Mouse (Mus musculus) heart, embryonic 14.5 days (tissue): ENCODE measurements around the gene Zfp597. TPM values are rescaled to one million over a fixed set of nuclear protein-coding genes. Genes with fewer than 3 reads are reported as not detected.
"Not testable (repeated sequence)": the region's sequence is repeated elsewhere in the genome, so short reads cannot be mapped to it uniquely, and the experiment has no call there.

Experiments used
- ATAC-seq: fragments of 200-750 bp; cut with Nextera tagmentation; 2 replicates; pipeline ENCODE4 v1.8.0; 2017; ENCODE audit warnings: low read depth, moderate TSS enrichment; ENCODE audit not compliant: insufficient number of reproducible peaks, insufficient read depth, low FRiP score
- H3K27ac ChIP-seq, 2 experiments: fragments of 200-500 bp in 1 of 2; fragments of 300-500 bp in 1 of 2; sonication (generic) in 1 of 2; replicated peaks in 1 of 2; 2 replicates each; pipeline ENCODE4 v1.5.1; 2012 to 2014; ENCODE audit warnings: low read depth in 2 of 2, low read length in 2 of 2, control low read depth in 1 of 2, mild to moderate bottlenecking in 1 of 2, mixed read lengths in 1 of 2; ENCODE audit not compliant: control insufficient read depth in 1 of 2, insufficient read depth in 1 of 2
- H3K27me3 ChIP-seq: fragments of 300-500 bp; sonication (generic); 2 replicates; pipeline ENCODE4 v1.6.1; 2014; ENCODE audit warnings: mild to moderate bottlenecking, low read length, control low read depth; ENCODE audit not compliant: control insufficient read depth, insufficient read depth
- H3K36me3 ChIP-seq: fragments of 300-500 bp; sonication (generic); 2 replicates; pipeline ENCODE4 v1.6.1; 2014; ENCODE audit warnings: mild to moderate bottlenecking, control low read depth, low read length, mixed read lengths; ENCODE audit not compliant: control insufficient read depth, insufficient read depth
- H3K4me1 ChIP-seq, 2 experiments: fragments of 200-500 bp in 1 of 2; fragments of 300-500 bp in 1 of 2; sonication (generic) in 1 of 2; 2 replicates each; pipeline ENCODE4 v1.6.1; 2012 to 2014; ENCODE audit warnings: low read length in 2 of 2, control low read depth in 1 of 2, mixed read lengths in 1 of 2; ENCODE audit not compliant: control insufficient read depth in 2 of 2, insufficient read depth in 2 of 2
- H3K4me2 ChIP-seq: fragments of 300-500 bp; sonication (generic); 2 replicates; pipeline ENCODE4 v1.6.1; 2014; ENCODE audit warnings: mild to moderate bottlenecking, low read length
- H3K4me3 ChIP-seq, 2 experiments: fragments of 200-500 bp in 1 of 2; fragments of 300-500 bp in 1 of 2; sonication (generic) in 1 of 2; 2 replicates each; pipeline ENCODE4 v1.5.1; 2012 to 2014; ENCODE audit warnings: low read length in 2 of 2, mild to moderate bottlenecking in 2 of 2, control low read depth in 1 of 2, low read depth in 1 of 2, moderate library complexity in 1 of 2; ENCODE audit not compliant: control insufficient read depth in 1 of 2, insufficient read depth in 1 of 2
- H3K9ac ChIP-seq: fragments of 300-500 bp; sonication (generic); 2 replicates; pipeline ENCODE4 v1.6.1; 2014; ENCODE audit warnings: mild to moderate bottlenecking, low read length
- H3K9me3 ChIP-seq: fragments of 300-500 bp; sonication (generic); 2 replicates; pipeline ENCODE4 v1.6.1; 2016; ENCODE audit warnings: low read length, control low read depth; ENCODE audit not compliant: control insufficient read depth
- WGBS: fragments of 180-500 bp; shearing (Covaris S2); extraction: QIAGEN DNeasy Blood & Tissue Kit; methylation state at CpG from one replicate; pipeline ENCODE4 v1.1.7; 2014; 5-methylcytosine and 5-hydroxymethylcytosine counted together
- polyA plus RNA-seq: library from polyadenylated mRNA; unstranded; fragments of >200 nt; fragmentation: Nextera tagmentation; extraction: Ambion mirVana; gene quantifications from 2 replicates; pipeline ENCODE4 v1.2.1, GENCODE M21; 2014

Gene Zfp597
- polyA plus RNA-seq, 1 experiment from 2014 or later = 6.1 TPM

DNA sequence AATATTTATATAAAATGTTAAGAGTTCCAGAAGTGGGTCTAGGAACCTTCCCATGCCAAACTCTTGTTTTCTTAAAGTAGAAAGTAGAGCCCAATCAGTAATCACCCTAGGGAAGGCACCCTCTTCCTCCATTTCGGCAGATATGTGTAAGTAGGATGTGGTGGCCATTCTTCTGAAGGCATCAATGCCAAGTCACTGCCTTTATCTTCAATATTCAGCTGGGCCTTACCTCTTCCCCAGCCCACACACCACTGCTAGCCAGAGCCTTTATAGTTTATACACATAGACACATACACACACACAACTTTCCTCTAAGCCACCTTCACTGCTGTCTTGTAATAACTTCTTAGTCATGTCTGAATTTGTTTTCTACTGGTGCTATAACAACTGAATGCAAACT lies 28.6 kb downstream of the Zfp597 start:
- Histone ChIP-seq H3K27ac (no peak overlapping the region), H3K4me3 (no peak overlapping the region), H3K27me3 (no peaks in the 10 kb centered on the region), H3K36me3 (peaks cover 5% of the 10 kb centered on the region), H3K4me2 (no peak overlapping the region), H3K9me3 (no peaks in the 10 kb centered on the region), H3K9ac (no peak overlapping the region), H3K4me1 (no peaks in the 10 kb centered on the region)
- no peak for ATAC-seq
- 69% methylated on average over 1 of the region's 1 CpGs for WGBS

DNA sequence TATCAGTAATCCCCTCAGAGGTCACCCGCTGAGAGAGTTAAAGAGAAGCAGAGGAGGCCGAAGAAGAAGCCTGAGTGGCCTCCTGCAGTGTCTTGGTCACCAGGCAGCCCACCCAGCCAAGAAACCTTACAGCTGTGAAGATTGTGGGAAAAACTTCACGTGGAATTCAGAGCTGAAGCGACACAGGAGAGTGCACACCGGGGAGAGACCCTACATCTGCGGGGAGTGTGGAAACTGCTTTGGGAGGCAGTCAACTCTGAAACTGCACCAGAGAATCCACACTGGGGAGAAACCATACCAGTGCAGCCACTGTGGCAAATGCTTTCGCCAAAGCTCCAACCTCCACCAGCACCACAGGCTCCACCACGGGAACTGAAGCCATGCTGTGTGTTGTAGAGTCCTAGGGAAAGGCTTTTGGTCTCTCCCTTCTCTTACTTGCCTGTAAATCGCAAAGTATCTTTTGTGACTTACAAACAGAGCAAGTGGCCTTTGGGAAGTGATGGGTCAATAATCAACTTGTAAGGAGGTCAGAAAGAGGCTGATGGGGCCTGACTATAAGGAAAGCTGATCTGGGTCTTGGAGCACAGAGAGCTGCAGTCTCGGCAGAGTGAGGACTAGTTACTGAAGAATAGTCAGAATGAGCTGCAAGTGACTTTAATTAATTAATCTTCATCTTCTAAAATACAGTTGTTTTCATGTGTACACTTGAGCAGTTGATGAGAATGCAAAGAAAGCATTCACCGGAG lies 29.8 kb downstream of the Zfp597 start:
- no peaks in the 10 kb centered on the region for H3K27me3 ChIP-seq
- H3K4me3 ChIP-seq = no peak overlapping the region
- no peak overlapping the region for H3K4me2 ChIP-seq
- no peaks in the 10 kb centered on the region for H3K9me3 ChIP-seq
- no peak for ATAC-seq
- whole genome bisulfite sequencing = 60% methylated on average over 11 of the region's 11 CpGs
- no peak overlapping the region for H3K27ac ChIP-seq
- no peaks in the 10 kb centered on the region for H3K36me3 ChIP-seq
- no peak overlapping the region for H3K9ac ChIP-seq
- H3K4me1 ChIP-seq = no peaks in the 10 kb centered on the region

DNA sequence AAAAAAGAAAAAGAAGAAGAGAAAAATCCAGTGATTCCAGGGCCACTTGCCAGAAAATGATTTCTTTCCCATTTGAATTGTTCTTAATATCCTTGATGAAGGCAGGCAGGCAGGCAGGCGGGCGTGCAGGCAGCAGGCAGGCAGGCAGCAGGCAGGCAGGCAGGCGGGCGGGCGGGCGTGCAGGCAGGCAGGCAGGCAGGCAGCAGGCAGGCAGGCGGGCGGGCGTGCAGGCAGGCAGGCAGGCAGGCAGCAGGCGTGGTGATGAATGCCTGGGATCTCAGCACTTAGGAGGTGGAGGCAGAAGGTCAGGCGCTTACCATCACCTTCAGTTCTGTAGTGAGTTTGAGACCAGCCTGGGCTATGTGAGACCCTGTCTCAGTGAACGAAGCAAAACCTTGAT lies 31.8 kb downstream of the Zfp597 start:
- 16% methylated on average over 11 of the region's 12 CpGs for WGBS
- no peak overlapping the region for H3K27ac ChIP-seq
- H3K9me3 ChIP-seq = no peaks in the 10 kb centered on the region
- H3K27me3 ChIP-seq = no peaks in the 10 kb centered on the region
- H3K9ac ChIP-seq = no peak overlapping the region
- H3K36me3 ChIP-seq = no peaks in the 10 kb centered on the region
- H3K4me2 ChIP-seq = no peak overlapping the region
- no peak for ATAC-seq
- peaks cover 1 to 5% of the 10 kb centered on the region in 2 experiments; a peak in 2 of 4 replicates for H3K4me1 ChIP-seq
- H3K4me3 ChIP-seq = no peak overlapping the region

DNA sequence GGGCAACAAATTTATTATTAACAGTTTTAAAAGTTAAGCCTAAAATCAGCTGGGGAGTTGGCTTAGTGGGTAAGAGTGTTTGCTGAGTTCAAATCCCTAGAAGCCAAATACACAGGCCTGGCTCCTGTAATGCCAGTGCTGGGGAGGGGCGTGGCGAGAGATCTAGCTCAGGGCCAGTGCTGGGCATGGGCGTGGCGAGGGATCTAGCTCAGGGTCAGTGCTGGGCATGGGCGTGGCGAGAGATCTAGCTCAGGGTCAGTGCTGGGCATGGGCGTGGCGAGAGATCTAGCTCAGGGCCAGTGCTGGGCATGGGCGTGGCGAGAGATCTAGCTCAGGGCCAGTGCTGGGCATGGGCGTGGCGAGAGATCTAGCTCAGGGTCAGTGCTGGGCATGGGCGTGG lies 33.1 kb downstream of the Zfp597 start:
- not testable (repeated sequence) for ATAC-seq
- WGBS = 89% methylated on average over 13 of the region's 13 CpGs

DNA sequence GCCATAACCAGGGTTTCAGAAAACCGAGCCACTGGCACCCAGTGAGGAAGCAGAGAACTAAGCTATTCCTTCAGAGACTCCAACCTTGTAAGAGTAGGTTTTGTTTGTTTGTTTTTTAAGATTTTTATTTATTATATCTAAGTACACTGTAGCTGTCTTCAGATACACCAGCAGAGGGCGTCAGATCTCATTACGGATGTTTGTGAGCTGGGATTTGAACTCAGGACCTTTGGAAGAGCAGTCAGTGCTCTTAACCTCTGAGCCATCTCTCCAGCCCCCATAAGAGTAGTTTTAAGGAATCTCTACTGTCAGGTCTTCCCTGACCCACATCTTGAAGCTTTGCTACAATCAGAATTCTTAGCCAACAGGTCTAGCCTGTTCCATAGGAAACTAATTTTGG lies 35.9 kb downstream of the Zfp597 start:
- Histone ChIP-seq H3K36me3 (no peaks in the 10 kb centered on the region), H3K9ac (no peak overlapping the region), H3K27ac (no peak overlapping the region), H3K4me3 (no peak overlapping the region), H3K4me2 (no peak overlapping the region), H3K27me3 (no peaks in the 10 kb centered on the region), H3K9me3 (no peaks in the 10 kb centered on the region), H3K4me1 (peaks cover 6 to 7% of the 10 kb centered on the region in 2 experiments; a peak in 3 of 4 replicates)
- 65% methylated on average over 3 of the region's 3 CpGs for WGBS
- no peak for ATAC-seq

More for the DNA sequence above, 33.1 kb downstream of the Zfp597 start:
- not testable (repeated sequence) for H3K4me2 ChIP-seq, H3K27ac ChIP-seq, H3K36me3 ChIP-seq, H3K27me3 ChIP-seq, H3K4me3 ChIP-seq, H3K9ac ChIP-seq, H3K9me3 ChIP-seq, H3K4me1 ChIP-seq

DNA sequence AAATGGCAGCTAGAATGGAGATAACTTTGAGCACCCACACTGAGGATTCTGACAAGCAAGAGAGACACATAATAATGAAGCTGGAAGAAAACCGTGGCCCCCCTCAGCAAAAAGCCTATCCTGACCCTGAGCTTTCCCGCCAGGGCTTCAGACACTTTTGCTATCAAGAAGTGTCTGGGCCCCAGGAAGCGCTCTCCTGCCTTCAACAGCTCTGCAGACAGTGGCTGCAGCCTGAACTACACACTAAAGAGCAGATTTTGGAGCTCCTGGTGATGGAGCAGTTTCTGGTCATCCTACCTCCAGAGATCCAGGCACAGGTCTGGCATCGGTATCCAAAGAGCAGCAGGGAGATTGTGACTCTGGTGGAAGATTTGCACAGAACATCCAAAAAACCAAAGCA lies 36.5 kb downstream of the Zfp597 start:
- ATAC-seq = no peak
- peaks cover 6 to 7% of the 10 kb centered on the region in 2 experiments; a peak in 3 of 4 replicates for H3K4me1 ChIP-seq
- H3K4me2 ChIP-seq = peak overlapping the region; percentile 83
- H3K9ac ChIP-seq = peak overlapping the region; percentile 84; the same call in 1 of the 2 replicates
- H3K27ac ChIP-seq = no peak overlapping the region
- H3K36me3 ChIP-seq = no peaks in the 10 kb centered on the region
- H3K9me3 ChIP-seq = no peaks in the 10 kb centered on the region
- 38% methylated on average over 4 of the region's 4 CpGs for WGBS
- H3K4me3 ChIP-seq = peak overlapping the region in 1 of 2 experiments; percentile 74; a peak in 3 of 4 replicates
- H3K27me3 ChIP-seq = no peaks in the 10 kb centered on the region

DNA sequence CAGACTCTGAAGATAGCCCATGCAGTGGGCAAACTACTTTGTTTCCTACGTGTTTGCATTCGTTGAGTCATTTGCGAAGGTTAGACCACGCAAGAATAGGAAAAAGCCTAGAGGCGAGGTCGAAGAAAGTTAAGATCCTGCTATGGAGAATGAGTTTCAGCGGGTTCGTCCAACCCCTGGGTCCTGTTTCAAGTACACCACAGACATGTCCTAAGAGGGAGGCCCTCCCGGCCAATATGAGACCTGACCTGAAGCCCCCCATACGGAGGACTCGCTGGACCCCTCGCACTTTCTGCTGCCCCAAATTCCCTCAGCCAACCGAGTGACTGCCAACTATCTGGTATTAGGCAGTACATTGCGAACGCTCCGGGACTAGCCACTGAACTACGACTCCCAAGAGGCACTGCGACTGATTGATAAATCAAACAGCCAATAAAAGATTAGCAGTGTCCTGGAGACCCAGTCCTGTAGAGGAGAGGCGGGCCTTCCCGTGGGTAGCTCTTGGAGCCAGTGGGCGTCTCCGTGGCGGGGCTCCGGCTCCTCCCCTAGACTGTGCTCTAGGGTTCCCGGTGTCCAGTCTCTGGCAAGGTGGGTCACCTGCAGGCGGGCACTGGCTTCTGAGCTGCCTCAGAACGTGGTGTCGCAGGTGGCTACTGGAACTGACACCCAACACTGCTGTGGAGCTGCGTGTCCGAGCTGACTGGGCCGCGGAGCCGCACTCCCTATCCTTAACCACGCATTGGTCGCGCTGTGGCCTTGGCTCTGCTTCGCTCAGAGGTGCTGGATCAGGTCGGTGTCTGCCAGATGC lies 37.4 kb downstream of the Zfp597 start, which contains the start of gene Zfp174:
Gene Zfp174, plus strand, starts transcription at position 558 of the 808 bp plus-strand sequence.
- H3K9ac ChIP-seq = peak within 1 kb of the TSS; percentile 84
- H3K36me3 ChIP-seq = no peaks in the 10 kb centered on the region
- 2% methylated on average over 38 of the region's 38 CpGs for WGBS
- peaks cover 6 to 7% of the 10 kb centered on the region in 2 experiments; a peak in 3 of 4 replicates for H3K4me1 ChIP-seq
- H3K27me3 ChIP-seq = no peaks in the 10 kb centered on the region
- peak within 1 kb of the TSS; percentile 83 for H3K4me2 ChIP-seq
- H3K9me3 ChIP-seq = no peaks in the 10 kb centered on the region
- ATAC-seq = peak; percentile 98
- H3K27ac ChIP-seq = no peak within 1 kb of the TSS
- H3K4me3 ChIP-seq = peak within 1 kb of the TSS; percentile 74 to 84
